Mouse (Mus musculus) CH12.LX (cell line): ENCODE data around the gene Grk6. TPM values are rescaled to one million over a fixed set of nuclear protein-coding genes. Genes with fewer than 3 reads are reported as not detected.
A peak's percentile ranks its signal among the peaks of the same experiment; 100 is the strongest.

Experiments
- DNase-seq: peaks from one replicate; pipeline ENCODE4 v3.0.0-alpha.2; 2013; ENCODE audit errors: extremely low read depth
- H3K27ac ChIP-seq: 2 replicates; pipeline ENCODE4 v1.5.1; 2012; ENCODE audit warnings: low read depth, mild to moderate bottlenecking, control low read depth, moderate library complexity; ENCODE audit not compliant: insufficient read depth
- H3K27me3 ChIP-seq: replicated peaks from 2 replicates; pipeline ENCODE3; 2012; ENCODE audit warnings: inconsistent platforms
- H3K36me3 ChIP-seq, 2 experiments: replicated peaks in 1 of 2; 2 replicates each; pipeline versions ENCODE3 to v1.6.1; 2012; ENCODE audit warnings: inconsistent platforms in 1 of 2, low read length in 1 of 2, mild to moderate bottlenecking in 1 of 2, mixed read lengths in 1 of 2, moderate library complexity in 1 of 2; ENCODE audit not compliant: control insufficient read depth in 1 of 2, insufficient read depth in 1 of 2
- H3K4me1 ChIP-seq, 2 experiments: 2 replicates each; pipeline ENCODE4 v1.6.1; 2012; ENCODE audit warnings: inconsistent platforms in 1 of 2, moderate library complexity in 1 of 2; ENCODE audit not compliant: insufficient read depth in 2 of 2, control insufficient read depth in 1 of 2
- H3K4me2 ChIP-seq: 2 replicates; pipeline ENCODE4 v1.6.1; 2012; ENCODE audit warnings: low read depth, mild to moderate bottlenecking, control low read depth; ENCODE audit not compliant: poor library complexity, insufficient read depth, severe bottlenecking
- H3K4me3 ChIP-seq, 3 experiments: fragments of 150-350 bp in 1 of 3; sonication (generic) in 1 of 3; replicated peaks in 1 of 3; 2 replicates each; pipeline versions ENCODE3 to v1.5.1; 2011 to 2012; ENCODE audit warnings: low read depth in 2 of 3, low read length in 2 of 3, mild to moderate bottlenecking in 2 of 3, moderate library complexity in 2 of 3, control low read depth in 1 of 3, improper control_type of control experiment in 1 of 3, inconsistent platforms in 1 of 3, mixed read lengths in 1 of 3; ENCODE audit not compliant: poor library complexity in 1 of 3
- H3K79me2 ChIP-seq: replicated peaks from 2 replicates; pipeline ENCODE4 v1.6.1; 2012; ENCODE audit warnings: mild to moderate bottlenecking, moderate library complexity; ENCODE audit not compliant: control insufficient read depth, poor library complexity, insufficient read depth, severe bottlenecking; ENCODE audit errors: extremely low read depth
- H3K9ac ChIP-seq: 2 replicates; pipeline ENCODE4 v1.6.1; 2012; ENCODE audit warnings: low read depth, mild to moderate bottlenecking, control low read depth, moderate library complexity; ENCODE audit not compliant: insufficient read depth
- H3K9me3 ChIP-seq: replicated peaks from 2 replicates; pipeline ENCODE3; 2012; ENCODE audit warnings: low read length, inconsistent platforms, mixed read lengths
- BHLHE40 ChIP-seq: IDR thresholded peaks from 2 replicates; pipeline ENCODE4 v1.6.1; 2011; ENCODE audit warnings: mild to moderate bottlenecking, low read depth, low read length, improper control_type of control experiment
- CHD1 ChIP-seq: IDR thresholded peaks from 2 replicates; pipeline ENCODE4 v1.6.1; 2012; ENCODE audit warnings: low read depth, low read length, improper control_type of control experiment, inconsistent platforms
- CHD2 ChIP-seq: IDR thresholded peaks from 2 replicates; pipeline ENCODE4 v1.6.1; 2011; ENCODE audit warnings: low read length, improper control_type of control experiment
- CTCF ChIP-seq, 2 experiments: IDR thresholded peaks in 1 of 2; conservative IDR thresholded peaks in 1 of 2; 2 replicates each; pipeline ENCODE4 v1.5.1; 2011 to 2012; ENCODE audit warnings: low read depth in 2 of 2, low read length in 2 of 2, improper control_type of control experiment in 1 of 2, inconsistent platforms in 1 of 2, mild to moderate bottlenecking in 1 of 2, moderate library complexity in 1 of 2
- E2F4 ChIP-seq: IDR thresholded peaks from 2 replicates; pipeline ENCODE4 v1.6.1; 2011; ENCODE audit warnings: low read depth, low read length, improper control_type of control experiment; ENCODE audit not compliant: insufficient replicate concordance
- ELF1 ChIP-seq: IDR thresholded peaks from 2 replicates; pipeline ENCODE4 v1.6.1; 2014; ENCODE audit warnings: low read depth, mild to moderate bottlenecking, inconsistent platforms, low read length, improper control_type of control experiment
- EP300 ChIP-seq: IDR thresholded peaks from 2 replicates; pipeline ENCODE4 v1.6.1; 2011; ENCODE audit warnings: low read length, improper control_type of control experiment
- ETS1 ChIP-seq: conservative IDR thresholded peaks from 2 replicates; pipeline ENCODE4 v1.6.1; 2012; ENCODE audit warnings: low read depth, mild to moderate bottlenecking, inconsistent platforms, low read length, improper control_type of control experiment, moderate library complexity
- GABPA ChIP-seq: IDR thresholded peaks from 2 replicates; pipeline ENCODE4 v1.6.1; 2012; ENCODE audit warnings: low read depth, low read length, improper control_type of control experiment, inconsistent platforms; ENCODE audit not compliant: insufficient replicate concordance
- HCFC1 ChIP-seq: IDR thresholded peaks from 2 replicates; pipeline ENCODE4 v1.6.1; 2012; ENCODE audit warnings: low read depth, mild to moderate bottlenecking, inconsistent platforms, low read length, improper control_type of control experiment
- IRF4 ChIP-seq: IDR thresholded peaks from 2 replicates; pipeline ENCODE4 v1.6.1; 2014; ENCODE audit warnings: low read depth, mild to moderate bottlenecking, inconsistent platforms, low read length, improper control_type of control experiment
- JUN ChIP-seq: IDR thresholded peaks from 2 replicates; pipeline ENCODE4 v1.6.1; 2011; ENCODE audit warnings: low read depth, mild to moderate bottlenecking, low read length, improper control_type of control experiment, moderate library complexity; ENCODE audit not compliant: insufficient read depth
- JUND ChIP-seq: conservative IDR thresholded peaks from 2 replicates; pipeline ENCODE4 v1.6.1; 2011; ENCODE audit warnings: low read depth, low read length, improper control_type of control experiment
- KAT2A ChIP-seq: IDR thresholded peaks from 2 replicates; pipeline ENCODE4 v1.6.1; 2012; ENCODE audit warnings: low read length, improper control_type of control experiment, inconsistent platforms; ENCODE audit not compliant: insufficient replicate concordance
- MAFK ChIP-seq: IDR thresholded peaks from 2 replicates; pipeline ENCODE4 v1.6.1; 2011; ENCODE audit warnings: low read length, improper control_type of control experiment; ENCODE audit not compliant: insufficient replicate concordance
- MAX ChIP-seq: IDR thresholded peaks from 2 replicates; pipeline ENCODE4 v1.6.1; 2011; ENCODE audit warnings: low read length, improper control_type of control experiment
- MAZ ChIP-seq: IDR thresholded peaks from 2 replicates; pipeline ENCODE4 v1.6.1; 2012; ENCODE audit warnings: low read depth, mild to moderate bottlenecking, inconsistent platforms, low read length, improper control_type of control experiment, moderate library complexity
- MEF2A ChIP-seq: IDR thresholded peaks from 2 replicates; pipeline ENCODE4 v1.6.1; 2014; ENCODE audit warnings: low read depth, mild to moderate bottlenecking, inconsistent platforms, low read length, improper control_type of control experiment, borderline replicate concordance
- MXI1 ChIP-seq: IDR thresholded peaks from 2 replicates; pipeline ENCODE4 v1.6.1; 2011; ENCODE audit warnings: mild to moderate bottlenecking, low read depth, low read length, improper control_type of control experiment
- MYC ChIP-seq: IDR thresholded peaks from 2 replicates; pipeline ENCODE4 v1.6.1; 2011; ENCODE audit warnings: low read depth, mild to moderate bottlenecking, improper control_type of control experiment, low read length
- NELFE ChIP-seq: IDR thresholded peaks from 2 replicates; pipeline ENCODE4 v1.6.1; 2011; ENCODE audit warnings: low read depth, low read length, improper control_type of control experiment
- NRF1 ChIP-seq: IDR thresholded peaks from 2 replicates; pipeline ENCODE4 v1.6.1; 2014; ENCODE audit warnings: low read depth, mild to moderate bottlenecking, inconsistent platforms, low read length, improper control_type of control experiment, moderate library complexity
- PAX5 ChIP-seq: IDR thresholded peaks from 2 replicates; pipeline ENCODE4 v1.6.1; 2012; ENCODE audit warnings: low read length, inconsistent platforms, mixed read lengths
- POLR2A ChIP-seq: IDR thresholded peaks from 2 replicates; pipeline ENCODE4 v1.6.1; 2011; ENCODE audit warnings: low read depth, mild to moderate bottlenecking, improper control_type of control experiment, low read length
- POLR2AphosphoS2 ChIP-seq: IDR thresholded peaks from 2 replicates; pipeline ENCODE4 v1.6.1; 2011; ENCODE audit warnings: low read depth, low read length, improper control_type of control experiment
- RAD21 ChIP-seq: IDR thresholded peaks from 2 replicates; pipeline ENCODE4 v1.6.1; 2011; ENCODE audit warnings: low read depth, mild to moderate bottlenecking, low read length, improper control_type of control experiment, moderate library complexity
- RCOR1 ChIP-seq: conservative IDR thresholded peaks from 2 replicates; pipeline ENCODE4 v1.6.1; 2012; ENCODE audit warnings: low read depth, mild to moderate bottlenecking, inconsistent platforms, low read length, improper control_type of control experiment
- SIN3A ChIP-seq: IDR thresholded peaks from 2 replicates; pipeline ENCODE4 v1.6.1; 2012; ENCODE audit warnings: low read length, improper control_type of control experiment, inconsistent platforms
- SMC3 ChIP-seq: IDR thresholded peaks from 2 replicates; pipeline ENCODE4 v1.6.1; 2011; ENCODE audit warnings: low read depth, low read length, improper control_type of control experiment
- TBP ChIP-seq: conservative IDR thresholded peaks from 2 replicates; pipeline ENCODE4 v1.6.1; 2011; ENCODE audit warnings: low read depth, low read length, improper control_type of control experiment
- TCF12 ChIP-seq: IDR thresholded peaks from 2 replicates; pipeline ENCODE4 v1.6.1; 2014; ENCODE audit warnings: low read depth, mild to moderate bottlenecking, inconsistent platforms, low read length, improper control_type of control experiment
- UBTF ChIP-seq: IDR thresholded peaks from 2 replicates; pipeline ENCODE4 v1.6.1; 2012; ENCODE audit warnings: low read depth, mild to moderate bottlenecking, inconsistent platforms, low read length, improper control_type of control experiment, moderate library complexity
- USF1 ChIP-seq: IDR thresholded peaks from 2 replicates; pipeline ENCODE4 v1.6.1; 2014; ENCODE audit warnings: low read depth, mild to moderate bottlenecking, inconsistent platforms, low read length, improper control_type of control experiment
- USF2 ChIP-seq: conservative IDR thresholded peaks from 2 replicates; pipeline ENCODE4 v1.6.1; 2011; ENCODE audit warnings: low read depth, low read length, improper control_type of control experiment
- ZC3H11A ChIP-seq: IDR thresholded peaks from 2 replicates; pipeline ENCODE4 v1.6.1; 2012; ENCODE audit warnings: low read depth, mild to moderate bottlenecking, inconsistent platforms, low read length, improper control_type of control experiment
- ZKSCAN1 ChIP-seq: IDR thresholded peaks from 2 replicates; pipeline ENCODE4 v1.6.1; 2012; ENCODE audit warnings: low read depth, inconsistent platforms, low read length, improper control_type of control experiment, borderline replicate concordance
- ZMIZ1 ChIP-seq: IDR thresholded peaks from 2 replicates; pipeline ENCODE4 v1.6.1; 2012; ENCODE audit warnings: low read depth, mild to moderate bottlenecking, inconsistent platforms, low read length, improper control_type of control experiment
- ZNF384 ChIP-seq: IDR thresholded peaks from 2 replicates; pipeline ENCODE4 v1.6.1; 2012; ENCODE audit warnings: low read depth, low read length, improper control_type of control experiment, inconsistent platforms
- dilution Hi-C: fragments of 300-500 bp; cut with MboI; formaldehyde crosslinking; loops from 2 replicates; pipeline ENCODE4 v1.14.3; 2020; ENCODE audit warnings: low sequenced_read_pairs; ENCODE audit not compliant: extremely low pct_unique_long_range_greater_than_20kb, extremely low pct_ligation_motif_present
- in situ Hi-C: fragments of 300-500 bp; cut with MboI; formaldehyde crosslinking; loops from 3 replicates; pipeline ENCODE4 v1.14.3; 2019; ENCODE audit warnings: low sequenced_read_pairs, low pct_ligation_motif_present, low pct_unique_long_range_greater_than_20kb, mixed read lengths
- polyA plus RNA-seq: library from polyadenylated mRNA; unstranded; fragments of >175 nt; gene quantifications from 2 replicates; pipeline ENCODE4 v1.2.1, GENCODE M21; 2012; ENCODE audit warnings: low read depth; ENCODE audit not compliant: insufficient read length
- total RNA-seq, 2 experiments: library from RNA; depleted of rRNA; stranded (reverse); fragments of 300-350 nt in 1 of 2; fragments of >200 nt in 1 of 2; gene quantifications; 2 replicates each; pipeline ENCODE4 v1.2.3; 2012 to 2014

Grk6 gene
- total and polyA plus RNA-seq, 3 experiments = 59.0 to 71.0 (median 60.1) TPM

DNA sequence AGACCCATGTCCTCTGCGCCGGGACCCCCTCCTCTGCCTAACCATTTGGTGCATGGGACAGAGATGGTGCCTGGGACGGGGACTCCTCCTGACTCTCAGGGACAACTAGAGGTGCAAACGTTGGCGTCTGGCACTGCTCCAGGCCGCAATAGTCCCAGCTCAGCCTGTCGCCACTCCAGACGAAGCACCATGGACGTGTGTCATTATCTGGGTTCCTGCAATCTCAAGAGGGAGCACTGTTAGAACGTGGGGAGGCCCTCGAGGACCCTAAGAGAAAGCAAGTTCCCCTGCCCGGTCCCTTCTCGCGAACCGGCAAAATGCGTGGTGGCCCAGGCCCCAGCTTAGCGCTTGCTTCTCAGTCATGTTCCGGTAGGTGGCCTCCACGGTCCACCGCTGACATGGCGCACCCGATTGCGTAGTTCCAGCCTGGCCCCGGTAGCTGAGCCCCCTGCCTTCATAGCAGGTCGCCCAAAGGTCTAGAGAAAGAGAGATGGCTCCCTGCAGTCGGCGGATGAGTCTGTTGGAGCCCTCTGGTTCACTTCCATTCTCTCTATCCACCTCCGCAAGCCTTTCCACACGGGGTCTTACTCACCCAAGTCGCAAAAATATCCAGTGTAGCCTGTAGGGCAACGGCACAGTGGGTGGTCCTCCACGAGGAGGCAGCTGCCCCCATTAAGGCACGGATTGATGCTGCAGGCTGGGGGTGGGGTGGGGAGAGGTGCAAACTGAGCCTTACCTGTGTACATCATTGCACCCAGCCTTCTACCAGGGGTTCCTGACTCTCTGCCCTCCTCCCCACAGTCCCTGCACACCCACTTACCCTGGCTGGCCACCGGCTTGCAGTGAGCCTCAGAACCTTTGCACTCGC, 23.7 kb upstream of the Grk6 start:
- Histone ChIP-seq H3K9ac (0 out of 2 replicates have a peak overlapping the region, but pooled peaks have one; percentile 24), H3K9me3 (peaks cover 5% of the 10 kb centered on the region), H3K4me3 (peak overlapping the region in 1 of 3 experiments; percentile 34), H3K4me2 (peak overlapping the region; percentile 63), H3K36me3 (no peaks in the 10 kb centered on the region), H3K79me2 (no peaks in the 10 kb centered on the region), H3K27ac (no peak overlapping the region), H3K4me1 (peaks cover 10 to 22% of the 10 kb centered on the region in 2 experiments), H3K27me3 (peaks cover 38% of the 10 kb centered on the region)
- dilution Hi-C loops (no loop called here), in situ Hi-C loops (no loop called here)
- no peak for TF ChIP-seq KAT2A
- TF ChIP-seq GABPA = no peak
- TF ChIP-seq SMC3 = peak; percentile 89
- no peak for TF ChIP-seq USF2
- TF ChIP-seq JUND = no peak
- peak in 1 of 2 experiments; percentile 90; a peak in 2 of 4 replicates for TF ChIP-seq CTCF (conservative IDR thresholded peaks at IDR 0.05 in 1 of 2, IDR thresholded peaks at IDR 0.05 in 1 of 2; ENCODE audit: low read depth in 2 of 2, low read length in 2 of 2)
- TF ChIP-seq MAX = no peak
- TF ChIP-seq ETS1 = no peak
- no peak for TF ChIP-seq POLR2A
- TF ChIP-seq MAZ = no peak
- no peak for TF ChIP-seq HCFC1
- peak; percentile 58 for TF ChIP-seq ZC3H11A
- no peak for TF ChIP-seq CHD1
- TF ChIP-seq NRF1 = no peak
- TF ChIP-seq CHD2 = no peak
- TF ChIP-seq ZKSCAN1 = no peak
- no peak for TF ChIP-seq USF1
- no peak for TF ChIP-seq TBP
- no peak; the same call in 1 of the 2 replicates for TF ChIP-seq IRF4
- TF ChIP-seq MAFK = no peak
- peak; percentile 90 for TF ChIP-seq RAD21
- TF ChIP-seq ZNF384 = no peak
- no peak for TF ChIP-seq MXI1
- no peak for TF ChIP-seq TCF12
- no peak for TF ChIP-seq UBTF
- no peak for TF ChIP-seq MEF2A
- no peak for TF ChIP-seq PAX5
- no peak for TF ChIP-seq SIN3A
- TF ChIP-seq JUN = no peak
- TF ChIP-seq POLR2AphosphoS2 = no peak
- 0 out of 2 replicates have a peak, but pooled peaks have one; percentile 15 for TF ChIP-seq MYC
- 0 out of 2 replicates have a peak, but pooled peaks have one; percentile 40 for TF ChIP-seq NELFE
- no peak for TF ChIP-seq E2F4
- TF ChIP-seq BHLHE40 = no peak
- TF ChIP-seq ZMIZ1 = no peak
- no peak for TF ChIP-seq RCOR1
- peak; percentile 10; the same call in 1 of the 2 replicates for TF ChIP-seq ELF1
- no peak for TF ChIP-seq EP300
- DNase-seq = peak; percentile 29
